Mouse (Mus musculus): Measurements from ENCODE around the gene Gm42742. TPM values are rescaled to one million over a fixed set of nuclear protein-coding genes. Genes with fewer than 3 reads are reported as not detected.

Gene Gm42742
- total RNA-seq, 2 experiments from 2014 or later = 19.4 to 21.7 TPM

- DNase-seq = peak; percentile 16
- intact Hi-C loops (cut with DNase I) = no loop called here
- TF ChIP-seq CTCF (IDR thresholded peaks at IDR 0.05) = no peak
- Histone ChIP-seq H3K4me3 (peak overlapping the region; percentile 71; the same call in 1 of the 2 replicates), H3K27ac (peak overlapping the region; percentile 96)
Measured at GRCm38 (mm10) chr7:127018416-127019305, 2.2 kb downstream of the Gm42742 start.

DNA sequence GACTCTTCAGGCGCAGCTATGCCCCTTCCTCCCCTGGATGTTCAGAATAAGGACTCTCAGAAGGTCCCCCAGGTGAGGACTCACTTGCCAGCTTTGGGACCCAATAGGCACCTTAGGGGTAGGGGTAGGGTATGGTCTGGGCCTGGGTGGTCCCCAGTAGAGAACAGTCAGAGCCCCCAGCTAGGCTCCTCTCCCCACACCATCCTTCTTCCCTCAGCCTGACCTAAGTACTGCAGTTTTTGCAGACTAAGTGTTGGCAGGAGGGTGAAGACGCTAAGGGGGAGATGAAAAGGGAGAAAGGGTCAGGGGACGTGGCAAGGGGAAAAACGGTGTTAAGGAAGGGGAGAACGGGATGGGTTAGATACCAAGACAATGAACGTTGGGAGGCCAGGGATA, 2.9 kb downstream of the Gm42742 start:
- TF ChIP-seq CTCF (IDR thresholded peaks at IDR 0.05) = no peak
- Histone ChIP-seq H3K27ac (peak overlapping the region; percentile 96), H3K4me3 (no peak overlapping the region)
- intact Hi-C loops (cut with DNase I) = loop anchor here (2.0 kb wide), 1 partner anchor 41 kb away; the partner anchor contains the start of gene Cdiptos
- DNase-seq = peak; percentile 34

DNA sequence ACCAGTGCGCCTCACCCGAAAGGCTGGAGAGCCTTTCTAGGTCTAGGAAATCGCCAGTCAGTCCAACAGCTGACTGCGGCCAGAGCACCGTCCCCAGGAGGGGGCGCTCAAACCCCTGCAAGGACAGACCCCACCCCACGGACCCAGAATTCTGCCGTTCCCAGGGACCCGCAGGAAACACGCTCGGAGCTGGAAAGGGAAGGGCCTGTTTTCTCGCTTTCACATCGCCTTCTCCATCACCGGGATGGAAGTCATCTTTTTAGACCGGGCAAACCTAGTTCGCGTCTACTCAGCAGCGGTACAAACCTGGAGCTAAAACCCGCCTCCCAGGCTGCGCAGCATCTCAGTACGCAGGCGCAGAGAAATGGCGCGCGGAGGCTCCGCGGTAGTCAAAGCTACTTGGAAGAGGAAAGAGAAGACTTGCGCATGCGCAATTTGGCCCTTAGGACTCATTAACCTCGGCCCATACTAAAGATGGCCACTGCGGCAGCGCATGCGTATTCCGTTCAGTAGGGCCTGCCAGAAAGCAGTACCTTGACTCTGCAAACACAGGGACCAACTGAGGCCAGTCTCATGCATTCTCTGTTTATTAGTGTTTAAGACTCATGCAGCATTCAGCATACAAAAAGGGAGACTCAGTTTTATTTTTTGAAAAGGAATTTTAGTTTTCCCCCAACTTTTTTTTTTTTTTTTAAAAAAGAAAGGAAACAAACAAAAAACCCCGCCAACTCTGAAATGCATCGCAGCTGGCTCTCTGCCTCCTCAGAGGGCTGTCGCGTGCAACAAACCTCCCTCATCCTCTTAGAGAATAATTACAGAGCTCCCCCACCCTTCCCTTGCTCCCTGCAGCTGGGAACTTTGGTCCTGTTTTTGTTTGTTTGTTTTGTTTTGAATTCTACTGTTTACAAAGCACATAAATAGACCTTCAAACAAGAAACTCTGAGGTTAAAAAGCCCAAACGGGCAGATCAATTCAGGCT, 3.6 kb downstream of the Gm42742 start, which contains the start of gene Pagr1a:
Pagr1a (minus strand) TSS at position 382 of the 979 bp plus-strand sequence.
- TF ChIP-seq CTCF (IDR thresholded peaks at IDR 0.05) = peak; percentile 93

GRCm38 (mm10) chr7:127016486-127016938, 4.4 kb downstream of the Gm42742 start:
- DNase-seq = peak; percentile 69
- peak overlapping the region; percentile 96 for H3K27ac ChIP-seq
- H3K4me3 ChIP-seq = peak overlapping the region; percentile 89
- intact Hi-C loops (cut with DNase I) = loop anchor here (2.0 kb wide), 1 partner anchor 40 kb away; the partner anchor contains the start of gene Cdiptos
- no peak for TF ChIP-seq CTCF (IDR thresholded peaks at IDR 0.05)

More for the DNA sequence above, 3.6 kb downstream of the Gm42742 start, which contains the start of gene Pagr1a:
- intact Hi-C loops (cut with DNase I) = loop anchor here (2.0 kb wide), 1 partner anchor 40 kb away; the partner anchor contains the start of gene Cdiptos
- Histone ChIP-seq H3K4me3 (peak within 1 kb of the TSS; percentile 89), H3K27ac (peak within 1 kb of the TSS; percentile 96)
- DNase-seq = peak; percentile 98

DNA sequence TGATC, 4.6 kb downstream of the Gm42742 start, which contains the start of gene Pagr1b:
Pagr1b (minus strand) TSS at position 4 of the 5 bp plus-strand sequence.
- Histone ChIP-seq H3K4me3 (peak within 1 kb of the TSS; percentile 89), H3K27ac (peak within 1 kb of the TSS; percentile 96)
- intact Hi-C loops (cut with DNase I) = loop anchor here (2.0 kb wide), 1 partner anchor 39 kb away; the partner anchor contains the start of gene Cdiptos
- TF ChIP-seq CTCF (IDR thresholded peaks at IDR 0.05) = no peak
- no peak for DNase-seq

DNA sequence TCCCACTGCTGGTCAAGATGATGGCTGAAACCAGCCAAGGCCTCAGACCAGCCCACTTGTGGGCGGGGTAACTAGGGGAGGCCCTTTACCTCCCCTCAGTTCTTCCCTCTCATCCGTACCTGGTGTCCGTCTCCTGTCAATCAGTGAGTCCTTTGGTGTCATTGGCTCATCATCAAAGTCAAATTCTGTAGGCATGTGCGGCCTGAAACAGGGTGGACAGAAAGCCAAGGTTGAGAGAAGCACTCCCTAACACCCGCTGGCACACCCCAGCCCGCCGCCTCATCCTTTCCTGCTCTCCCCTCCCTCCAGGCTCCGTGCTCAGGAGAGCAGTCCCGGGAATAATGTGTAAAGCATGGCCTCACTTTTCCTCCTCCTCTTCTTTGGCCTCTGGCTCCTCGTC, 4.8 kb downstream of the Gm42742 start:
- Histone ChIP-seq H3K27ac (peak overlapping the region; percentile 96), H3K4me3 (peak overlapping the region; percentile 89)
- intact Hi-C loops (cut with DNase I) = loop anchor here (2.0 kb wide), 1 partner anchor 39 kb away; the partner anchor contains the start of gene Cdiptos
- no peak for TF ChIP-seq CTCF (IDR thresholded peaks at IDR 0.05)
- DNase-seq = no peak

DNA sequence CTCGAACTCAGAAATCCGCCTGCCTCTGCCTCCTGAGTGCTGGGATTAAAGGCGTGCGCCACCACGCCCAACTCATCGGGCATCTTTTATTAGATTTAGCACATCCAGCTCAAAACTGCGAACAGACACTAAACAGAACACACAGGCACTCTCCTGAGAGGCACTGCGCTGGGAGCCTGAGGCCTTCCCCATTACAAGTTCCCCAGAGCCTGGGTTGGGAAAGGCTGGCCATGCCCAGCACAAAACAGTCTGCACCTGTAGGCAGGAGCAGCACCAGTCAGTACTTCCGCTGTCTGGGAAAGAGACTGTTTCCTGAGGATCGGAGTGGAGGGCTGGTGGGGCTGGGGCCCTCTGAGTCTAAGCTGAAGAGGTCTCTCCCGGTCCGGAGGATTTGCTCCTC, 5.9 kb downstream of the Gm42742 start:
- no peak for DNase-seq
- Histone ChIP-seq H3K27ac (peak overlapping the region; percentile 95), H3K4me3 (peak overlapping the region; percentile 89)
- TF ChIP-seq CTCF (IDR thresholded peaks at IDR 0.05) = no peak
- intact Hi-C loops (cut with DNase I) = no loop called here

- no peak for TF ChIP-seq CTCF (IDR thresholded peaks at IDR 0.05)
- peak within 1 kb of the TSS; percentile 95 for H3K27ac ChIP-seq
- intact Hi-C loops (cut with DNase I) = no loop called here
- peak within 1 kb of the TSS; percentile 89 for H3K4me3 ChIP-seq
- DNase-seq = peak; percentile 78
Measured at GRCm38 (mm10) chr7:127014320-127014719, 6.6 kb downstream of the Gm42742 start, which contains the start of gene Mvp. TSS of gene Mvp (minus strand) at chr7:127014621.

DNA sequence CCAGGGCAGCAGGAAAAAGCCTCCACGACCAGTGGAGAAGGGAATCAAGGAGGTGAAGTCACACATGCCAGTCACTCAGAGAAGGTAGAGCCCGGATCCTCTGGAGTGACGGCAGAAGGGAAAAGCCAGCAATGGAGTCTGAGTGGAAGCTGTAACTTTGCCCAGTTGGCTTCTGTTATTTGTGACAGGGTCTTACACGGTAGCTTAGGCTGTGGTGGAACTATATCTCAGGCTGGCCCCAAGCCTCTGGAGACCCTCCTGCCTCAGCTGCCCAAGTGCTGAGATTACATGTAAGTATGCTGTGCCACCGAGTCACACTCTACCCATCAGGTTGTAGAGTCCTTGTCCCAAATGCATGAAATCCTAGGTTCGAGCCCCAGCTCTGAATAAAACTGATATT, 7.5 kb downstream of the Gm42742 start:
- TF ChIP-seq CTCF (IDR thresholded peaks at IDR 0.05) = no peak
- DNase-seq = no peak
- peak overlapping the region; percentile 89 for H3K4me3 ChIP-seq
- peak overlapping the region; percentile 95; the same call in 1 of the 2 replicates for H3K27ac ChIP-seq
- intact Hi-C loops (cut with DNase I) = no loop called here

GRCm38 (mm10) chr7:127012845-127013244, 8.1 kb downstream of the Gm42742 start:
- Histone ChIP-seq H3K27ac (no peak overlapping the region), H3K4me3 (peak overlapping the region; percentile 89)
- no peak for TF ChIP-seq CTCF (IDR thresholded peaks at IDR 0.05)
- no peak for DNase-seq
- intact Hi-C loops (cut with DNase I) = no loop called here

GRCm38 (mm10) chr7:127012374-127012773, 8.5 kb downstream of the Gm42742 start:
- no peak for TF ChIP-seq CTCF (IDR thresholded peaks at IDR 0.05)
- intact Hi-C loops (cut with DNase I) = no loop called here

DNA sequence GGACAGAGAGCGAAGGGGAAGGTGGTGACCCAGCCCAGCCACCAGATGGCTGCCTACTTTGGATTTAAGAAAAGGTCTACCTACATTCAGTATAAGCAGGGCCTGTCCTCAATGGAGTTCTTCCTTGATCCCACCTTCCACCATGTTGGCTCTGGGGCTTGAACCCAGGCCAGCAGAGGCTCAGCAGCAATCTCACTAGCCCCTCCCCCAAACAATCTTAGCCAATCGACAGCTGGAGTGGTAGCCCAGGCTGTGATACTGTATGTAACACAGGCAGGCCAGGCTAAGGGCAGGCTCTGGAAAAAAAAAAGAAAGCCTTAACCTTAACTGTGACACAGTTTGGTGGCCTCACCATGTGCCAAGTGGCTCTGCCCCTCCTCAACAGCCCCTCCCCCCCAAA, 9.2 kb downstream of the Gm42742 start:
- DNase-seq = no peak
- no peak for TF ChIP-seq CTCF (IDR thresholded peaks at IDR 0.05)
- intact Hi-C loops (cut with DNase I) = no loop called here
- Histone ChIP-seq H3K27ac (no peak overlapping the region), H3K4me3 (no peak overlapping the region)

More at GRCm38 (mm10) chr7:127012374-127012773, 8.5 kb downstream of the Gm42742 start:
- no peak for DNase-seq
- H3K27ac ChIP-seq = no peak overlapping the region
- no peak overlapping the region for H3K4me3 ChIP-seq
